Mouse (Mus musculus): ENCODE results near the gene Spata2. TPM values are rescaled to one million over a fixed set of nuclear protein-coding genes. Genes with fewer than 3 reads are reported as not detected.

The Spata2 gene
- total and polyA plus RNA-seq, 3 experiments: 15.4 to 15.6 (median 15.5) TPM

- TF ChIP-seq CTCF (IDR thresholded peaks at IDR 0.05): peak; percentile 87
- TF ChIP-seq EP300 (IDR thresholded peaks at IDR 0.05; ENCODE audit: insufficient read depth, low read depth, low read length): peak; percentile 62; the same call in 1 of the 2 replicates
- TF ChIP-seq POLR2A (IDR thresholded peaks at IDR 0.05; ENCODE audit: insufficient read depth, low read depth, low read length): no peak
Observed at GRCm38 (mm10) chr2:167532131-167532530, 39.4 kb upstream of the Spata2 start.

DNA sequence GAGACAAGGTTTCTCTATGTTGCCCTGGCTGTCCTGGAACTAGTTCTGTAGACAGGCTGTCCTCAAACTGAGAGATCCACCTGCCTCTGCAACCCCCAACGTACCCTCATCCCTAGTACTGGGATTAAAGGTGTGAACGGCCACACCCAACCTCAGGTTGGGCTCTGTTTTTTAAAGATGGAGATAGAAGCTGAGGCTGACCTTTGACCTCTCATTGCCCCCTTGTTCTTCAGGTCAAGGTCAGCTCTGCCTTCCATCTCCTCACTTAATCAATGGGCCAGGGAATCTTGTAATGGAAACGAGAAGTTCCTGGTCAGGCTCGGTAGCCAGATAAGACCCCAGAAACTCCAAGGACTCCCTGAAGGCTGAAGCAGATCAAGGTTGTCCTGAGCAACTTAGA, 37.8 kb upstream of the Spata2 start:
- Histone ChIP-seq H3K27me3 (ENCODE audit: control insufficient read depth, insufficient read depth, low read length) (no peaks in the 10 kb centered on the region), H3K4me3 (no peak overlapping the region), H3K4me1 (ENCODE audit: control insufficient read depth, insufficient read depth, low read length) (no peaks in the 10 kb centered on the region; the same call in 1 of the 2 replicates), H3K9ac (ENCODE audit: low read depth, low read length) (no peak overlapping the region), H3K79me2 (replicated peaks; ENCODE audit: control insufficient read depth, insufficient read depth, low read length) (no peaks in the 10 kb centered on the region), H3K27ac (no peak overlapping the region), H3K36me3 (ENCODE audit: control insufficient read depth, insufficient read depth, low read length) (no peaks in the 10 kb centered on the region)
- 78% methylated on average over 4 of the region's 4 CpGs for WGBS
- intact Hi-C loops (cut with DNase I): loop anchor here (5.0 kb wide), 1 partner anchor 367 kb away; no protein-coding TSS in a partner anchor
- no peak for DNase-seq
- TF ChIP-seq CTCF (IDR thresholded peaks at IDR 0.05) (no peak), POLR2A (IDR thresholded peaks at IDR 0.05; ENCODE audit: insufficient read depth, low read depth, low read length) (no peak), EP300 (IDR thresholded peaks at IDR 0.05; ENCODE audit: insufficient read depth, low read depth, low read length) (no peak)

More at GRCm38 (mm10) chr2:167532131-167532530, 39.4 kb upstream of the Spata2 start:
- intact Hi-C loops (cut with DNase I): loop anchor here (1.0 to 5.0 kb wide), 3 partner anchors 73 to 365 kb away; no protein-coding TSS in a partner anchor
- DNase-seq: peak in 1 of 2 experiments; percentile 70
- no peaks in the 10 kb centered on the region for H3K36me3 ChIP-seq (ENCODE audit: control insufficient read depth, insufficient read depth, low read length)
- no peak overlapping the region for H3K4me3 ChIP-seq
- H3K27ac ChIP-seq: no peak overlapping the region
- 20% methylated on average over 13 of the region's 13 CpGs for WGBS
- no peaks in the 10 kb centered on the region; the same call in 1 of the 2 replicates for H3K4me1 ChIP-seq (ENCODE audit: control insufficient read depth, insufficient read depth, low read length)
- H3K79me2 ChIP-seq (replicated peaks; ENCODE audit: control insufficient read depth, insufficient read depth, low read length): no peaks in the 10 kb centered on the region
- H3K9ac ChIP-seq (ENCODE audit: low read depth, low read length): no peak overlapping the region
- H3K27me3 ChIP-seq (ENCODE audit: control insufficient read depth, insufficient read depth, low read length): no peaks in the 10 kb centered on the region

GRCm38 (mm10) chr2:167529935-167530513, 37.3 kb upstream of the Spata2 start:
- Histone ChIP-seq H3K9ac (ENCODE audit: low read depth, low read length) (no peak overlapping the region), H3K27ac (no peak overlapping the region), H3K4me1 (ENCODE audit: control insufficient read depth, insufficient read depth, low read length) (no peaks in the 10 kb centered on the region; the same call in 1 of the 2 replicates), H3K27me3 (ENCODE audit: control insufficient read depth, insufficient read depth, low read length) (no peaks in the 10 kb centered on the region), H3K79me2 (replicated peaks; ENCODE audit: control insufficient read depth, insufficient read depth, low read length) (no peaks in the 10 kb centered on the region), H3K4me3 (no peak overlapping the region), H3K36me3 (ENCODE audit: control insufficient read depth, insufficient read depth, low read length) (no peaks in the 10 kb centered on the region)
- TF ChIP-seq CTCF (IDR thresholded peaks at IDR 0.05) (no peak), POLR2A (IDR thresholded peaks at IDR 0.05; ENCODE audit: insufficient read depth, low read depth, low read length) (no peak), EP300 (IDR thresholded peaks at IDR 0.05; ENCODE audit: insufficient read depth, low read depth, low read length) (no peak)
- WGBS: 72% methylated on average over 5 of the region's 5 CpGs
- no peak for DNase-seq
- intact Hi-C loops (cut with DNase I): loop anchor here (5.0 kb wide), 1 partner anchor 367 kb away; no protein-coding TSS in a partner anchor

DNA sequence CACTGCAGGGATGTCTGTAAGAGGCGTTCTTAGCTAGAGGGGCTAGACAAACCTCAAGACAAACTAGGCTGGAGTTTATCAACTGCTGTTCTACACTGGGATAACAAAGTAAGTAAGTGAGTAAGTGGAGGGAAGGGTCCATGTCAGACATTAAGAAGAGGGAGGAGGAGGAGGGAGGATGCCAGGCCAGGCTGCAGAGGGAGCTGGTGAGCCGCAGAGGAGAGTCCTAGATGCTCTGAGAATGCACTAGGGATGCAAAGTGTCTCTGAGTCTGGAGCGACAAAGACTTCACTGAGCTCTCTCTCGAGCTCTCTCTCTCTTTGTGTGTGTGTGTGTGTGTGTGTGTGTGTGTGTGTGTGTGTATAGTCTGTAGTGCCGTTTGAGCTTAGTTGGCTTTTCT, 35.6 kb upstream of the Spata2 start:
- TF ChIP-seq CTCF (IDR thresholded peaks at IDR 0.05): peak; percentile 51
- no peak for TF ChIP-seq POLR2A (IDR thresholded peaks at IDR 0.05; ENCODE audit: insufficient read depth, low read depth, low read length)
- WGBS: 26% methylated on average over 5 of the region's 5 CpGs
- H3K27me3 ChIP-seq (ENCODE audit: control insufficient read depth, insufficient read depth, low read length): no peaks in the 10 kb centered on the region
- H3K36me3 ChIP-seq (ENCODE audit: control insufficient read depth, insufficient read depth, low read length): no peaks in the 10 kb centered on the region
- no peak overlapping the region for H3K9ac ChIP-seq (ENCODE audit: low read depth, low read length)
- DNase-seq: no peak
- no peak overlapping the region for H3K4me3 ChIP-seq
- no peaks in the 10 kb centered on the region for H3K79me2 ChIP-seq (replicated peaks; ENCODE audit: control insufficient read depth, insufficient read depth, low read length)
- H3K27ac ChIP-seq: no peak overlapping the region
- intact Hi-C loops (cut with DNase I): no loop called here
- H3K4me1 ChIP-seq (ENCODE audit: control insufficient read depth, insufficient read depth, low read length): no peaks in the 10 kb centered on the region; the same call in 1 of the 2 replicates

DNA sequence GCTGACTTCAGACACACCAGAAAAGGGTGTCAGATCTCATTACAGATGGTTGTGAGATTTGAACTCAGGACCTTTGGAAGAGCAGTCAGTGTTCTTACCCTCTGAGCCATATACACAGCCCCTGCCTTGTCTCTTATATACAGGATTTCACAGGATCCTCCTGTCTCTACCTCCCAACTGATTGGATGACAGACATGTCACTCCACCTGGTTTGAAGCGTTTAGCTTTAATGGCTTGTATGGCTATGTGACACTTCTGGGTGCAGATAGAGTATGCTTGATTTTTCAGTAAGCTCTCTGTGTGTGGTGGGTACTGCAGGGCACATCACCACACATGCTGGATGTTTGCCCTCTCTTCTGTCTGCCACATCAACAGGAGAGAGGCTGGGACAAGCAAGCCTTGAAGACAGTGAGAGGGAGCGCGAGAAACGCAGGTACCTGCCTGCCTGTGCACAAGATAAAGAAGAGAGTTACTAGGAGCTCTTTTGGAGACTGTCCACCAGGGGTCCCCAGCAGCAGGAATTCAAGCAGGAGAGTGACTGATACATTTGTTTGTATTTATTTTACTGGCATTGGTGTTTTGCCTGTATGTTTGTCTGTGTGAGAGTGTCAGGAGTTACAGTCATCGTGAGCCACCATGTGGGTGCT, 27.0 kb upstream of the Spata2 start:
- DNase-seq: no peak
- Histone ChIP-seq H3K4me1 (ENCODE audit: control insufficient read depth, insufficient read depth, low read length) (no peaks in the 10 kb centered on the region; the same call in 1 of the 2 replicates), H3K36me3 (ENCODE audit: control insufficient read depth, insufficient read depth, low read length) (no peaks in the 10 kb centered on the region), H3K27me3 (ENCODE audit: control insufficient read depth, insufficient read depth, low read length) (no peaks in the 10 kb centered on the region), H3K4me3 (no peak overlapping the region), H3K27ac (no peak overlapping the region), H3K9ac (ENCODE audit: low read depth, low read length) (no peak overlapping the region), H3K79me2 (replicated peaks; ENCODE audit: control insufficient read depth, insufficient read depth, low read length) (no peaks in the 10 kb centered on the region)
- WGBS: 79% methylated on average over 5 of the region's 5 CpGs
- intact Hi-C loops (cut with DNase I): no loop called here
- TF ChIP-seq EP300 (IDR thresholded peaks at IDR 0.05; ENCODE audit: insufficient read depth, low read depth, low read length): no peak
- peak; percentile 42 for TF ChIP-seq CTCF (IDR thresholded peaks at IDR 0.05)

- WGBS: 91% methylated on average over 5 of the region's 5 CpGs
- no peak for TF ChIP-seq EP300 (IDR thresholded peaks at IDR 0.05; ENCODE audit: insufficient read depth, low read depth, low read length)
- TF ChIP-seq POLR2A (IDR thresholded peaks at IDR 0.05; ENCODE audit: insufficient read depth, low read depth, low read length): no peak
- no peak for TF ChIP-seq CTCF (IDR thresholded peaks at IDR 0.05)
- intact Hi-C loops (cut with DNase I): no loop called here
- H3K4me3 ChIP-seq: no peak overlapping the region
- peaks cover 3% of the 10 kb centered on the region for H3K4me1 ChIP-seq (ENCODE audit: control insufficient read depth, insufficient read depth, low read length)
- no peak overlapping the region for H3K9ac ChIP-seq (ENCODE audit: low read depth, low read length)
- H3K36me3 ChIP-seq (ENCODE audit: control insufficient read depth, insufficient read depth, low read length): peaks cover 3% of the 10 kb centered on the region; the same call in 1 of the 2 replicates
- H3K27me3 ChIP-seq (ENCODE audit: control insufficient read depth, insufficient read depth, low read length): no peaks in the 10 kb centered on the region
- DNase-seq: no peak
- H3K79me2 ChIP-seq (replicated peaks; ENCODE audit: control insufficient read depth, insufficient read depth, low read length): no peaks in the 10 kb centered on the region
- H3K27ac ChIP-seq: no peak overlapping the region
Observed at GRCm38 (mm10) chr2:167515688-167516087, 23.0 kb upstream of the Spata2 start.
